7 mouse cellular contexts compared by ENCODE assay signal in the genomic region with DNA sequence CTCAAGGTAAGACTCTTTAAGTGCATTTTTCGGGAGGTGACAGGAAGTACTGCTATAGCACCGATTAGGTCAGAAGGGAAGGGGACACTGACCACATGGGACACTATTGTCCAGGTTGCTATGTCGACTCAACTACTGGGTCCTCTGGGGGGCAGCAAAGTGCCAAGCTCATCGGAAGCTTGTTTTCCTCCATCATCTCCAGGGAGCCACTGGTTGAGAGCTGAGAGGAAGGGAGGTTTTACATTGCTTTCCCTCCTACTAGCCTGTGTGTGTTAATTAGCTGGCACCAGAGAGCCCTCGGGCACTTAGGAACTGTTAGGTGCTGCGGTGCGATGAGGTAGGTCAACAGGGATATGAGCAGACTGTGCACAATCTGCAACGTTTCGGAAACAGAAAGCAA.
A peak's percentile ranks its signal among the peaks of the same experiment; 100 is the strongest.
DNase-seq lines count a peak whose midpoint lies in the region; TF ChIP-seq lines count a peak whose summit lies in the region.

No protein-coding gene starts in this region.

- no peak for TF ChIP-seq CTCF in thymus, adult 2 months (IDR thresholded peaks at IDR 0.05; ENCODE audit: borderline replicate concordance, control insufficient read depth, extremely low read depth, insufficient read depth, low read length, poor library complexity)

- no peaks in the 10 kb centered on the region for H3K36me3 ChIP-seq in thymus, adult 2 months (ENCODE audit: control insufficient read depth, insufficient read depth, low read length)

- peak; percentile 21 for DNase-seq in thymus, adult 2 months
- DNase-seq in thymus, postnatal 0 days (ENCODE audit: low spot score): no peak
- DNase-seq in cerebellum, postnatal 10 days: peak; percentile 84 to 85
- peak; percentile 31 to 53 for DNase-seq in heart, postnatal 10 days
- peak; percentile 66 to 67 for DNase-seq in left cerebral cortex, adult 18-20 months (ENCODE audit: low spot score in 2 of 2)
- DNase-seq in natural killer cell, adult 2 months (ENCODE audit: low spot score in 2 of 2): peak; percentile 7 to 22
- DNase-seq in spleen, postnatal 14 days (ENCODE audit: low spot score in 2 of 2): no peak

- no peaks in the 10 kb centered on the region for H3K4me1 ChIP-seq in thymus, adult 2 months (replicated peaks; ENCODE audit: control insufficient read depth, insufficient read depth, low read length)

- no peak overlapping the region for H3K4me3 ChIP-seq in thymus, adult 2 months (ENCODE audit: control insufficient read depth, insufficient read depth, low read length)

- 25% methylated on average over 9 of the region's 9 CpGs for WGBS in thymus, adult 2 months

- no peak for TF ChIP-seq POLR2A in thymus, adult 2 months (IDR thresholded peaks at IDR 0.05; ENCODE audit: control insufficient read depth, extremely low read depth, insufficient read depth, low read length, poor library complexity)

- intact Hi-C loops in heart, postnatal 10 days (cut with DNase I): no loop called here

- no peaks in the 10 kb centered on the region for H3K27me3 ChIP-seq in thymus, adult 2 months (ENCODE audit: control insufficient read depth, insufficient read depth, low read length)

- H3K27ac ChIP-seq in thymus, adult 2 months (ENCODE audit: control insufficient read depth, insufficient read depth, low read length): no peak overlapping the region

Comparison
In these comparisons a context has a peak if more than half of its experiments do, and no peak if none do; other contexts are left out.
1. DNase-seq: peak in thymus, adult 2 months (single experiment), cerebellum, postnatal 10 days (2 of 2), heart, postnatal 10 days (2 of 2), left cerebral cortex, adult 18-20 months (2 of 2) and natural killer cell, adult 2 months (2 of 2); none in thymus, postnatal 0 days (single experiment) and spleen, postnatal 14 days (0 of 2).